Mouse (Mus musculus): Measurements from ENCODE around the gene Tmtc1.

Tmtc1 gene

DNA sequence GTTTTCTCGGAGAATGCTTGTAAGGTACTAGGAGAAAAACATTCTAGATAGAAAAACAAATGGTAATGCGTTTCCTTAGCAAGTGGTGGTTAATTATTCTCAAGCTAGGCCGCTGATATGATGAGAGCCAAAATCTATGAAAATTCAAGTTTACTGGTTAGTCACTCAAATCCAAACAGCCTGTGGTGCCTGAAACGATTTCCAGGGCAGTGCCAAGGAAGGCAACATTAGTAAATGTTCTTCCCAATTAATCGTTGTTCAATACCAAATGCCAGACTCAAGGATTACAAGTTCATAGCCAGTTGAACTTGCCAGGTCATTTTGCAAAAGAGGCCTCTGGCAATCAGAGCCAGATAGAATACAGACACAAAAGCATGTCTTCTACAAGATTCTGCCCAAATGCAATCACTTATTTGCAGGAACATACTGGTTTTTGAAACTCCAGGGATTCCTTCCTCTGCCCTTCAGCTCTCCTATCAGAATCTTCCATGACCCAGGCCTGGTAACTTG is 128.6 kb downstream of the Tmtc1 start:
- no peak for DNase-seq (ENCODE audit: low read depth in 1 of 2, low spot score in 2 of 2)

- DNase-seq (ENCODE audit: low read depth in 1 of 2, low spot score in 2 of 2): no peak
These were observed 129.1 kb downstream of the Tmtc1 start for GRCm38 (mm10) chr6:148315106-148315505.

- no peak for DNase-seq (ENCODE audit: low read depth in 1 of 2, low spot score in 2 of 2)
These were observed 133.2 kb downstream of the Tmtc1 start for GRCm38 (mm10) chr6:148310981-148311380.

GRCm38 (mm10) chr6:148305821-148306220 is 138.4 kb downstream of the Tmtc1 start:
- no peak for DNase-seq (ENCODE audit: low read depth in 1 of 2, low spot score in 2 of 2)

- DNase-seq (ENCODE audit: low read depth in 1 of 2, low spot score in 2 of 2): no peak
These were observed 139.0 kb downstream of the Tmtc1 start for GRCm38 (mm10) chr6:148305191-148305590.

DNA sequence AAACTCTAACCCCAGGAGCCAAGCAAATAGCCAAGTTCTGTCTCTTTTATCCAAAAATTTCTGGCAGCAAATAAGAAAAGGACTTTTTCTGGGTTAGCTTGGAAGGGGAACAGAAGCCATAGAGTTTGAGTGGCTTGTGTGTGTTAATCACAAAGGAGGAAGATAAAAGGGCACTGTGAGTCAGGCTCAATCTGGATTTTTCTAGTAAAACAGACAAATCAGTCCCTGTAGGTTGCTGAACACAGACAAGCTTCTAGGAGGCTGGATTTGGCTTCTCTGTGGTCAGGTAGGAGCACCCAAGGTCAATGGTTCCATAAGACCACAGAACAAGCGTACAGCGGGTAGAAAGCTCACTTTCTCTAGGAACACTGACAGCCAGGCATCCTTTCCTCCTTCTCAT is 141.9 kb downstream of the Tmtc1 start:
- DNase-seq (ENCODE audit: low read depth in 1 of 2, low spot score in 2 of 2): no peak

- DNase-seq (ENCODE audit: low read depth in 1 of 2, low spot score in 2 of 2): no peak
These were observed 147.1 kb downstream of the Tmtc1 start for GRCm38 (mm10) chr6:148297086-148297485.

- DNase-seq (ENCODE audit: low read depth in 1 of 2, low spot score in 2 of 2): no peak
These were observed 147.8 kb downstream of the Tmtc1 start for GRCm38 (mm10) chr6:148296418-148296817.

DNA sequence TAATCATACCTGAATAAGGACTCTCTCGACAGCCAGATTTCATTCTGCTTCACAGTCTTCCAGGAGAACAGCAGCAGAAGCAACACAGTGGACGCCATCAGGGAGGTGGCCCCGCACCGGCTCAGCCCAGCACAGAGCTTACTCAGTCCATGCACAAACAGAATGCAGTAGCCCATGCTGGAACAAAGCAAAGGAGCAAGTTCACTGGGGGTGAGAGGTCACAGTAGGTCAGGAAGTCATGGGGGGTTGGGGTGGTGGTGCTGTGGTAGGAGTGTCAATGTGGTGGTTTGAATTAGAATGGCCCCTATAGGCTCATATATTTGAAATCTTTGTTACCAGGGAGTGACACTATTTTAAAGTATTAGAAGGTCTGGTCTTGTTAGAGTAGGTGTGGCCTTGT is 149.7 kb downstream of the Tmtc1 start:
- DNase-seq (ENCODE audit: low read depth in 1 of 2, low spot score in 2 of 2): no peak

- DNase-seq (ENCODE audit: low read depth in 1 of 2, low spot score in 2 of 2): no peak
These were observed 153.3 kb downstream of the Tmtc1 start for GRCm38 (mm10) chr6:148290865-148291264.

GRCm38 (mm10) chr6:148283224-148283881 is 160.8 kb downstream of the Tmtc1 start:
- DNase-seq (ENCODE audit: low read depth in 1 of 2, low spot score in 2 of 2): no peak

- DNase-seq (ENCODE audit: low read depth in 1 of 2, low spot score in 2 of 2): no peak
These were observed 164.9 kb downstream of the Tmtc1 start for GRCm38 (mm10) chr6:148279240-148279639.

- no peak for DNase-seq (ENCODE audit: low read depth in 1 of 2, low spot score in 2 of 2)
These were observed 167.8 kb downstream of the Tmtc1 start for GRCm38 (mm10) chr6:148276418-148276817.

- DNase-seq (ENCODE audit: low read depth in 1 of 2, low spot score in 2 of 2): no peak
These were observed 169.1 kb downstream of the Tmtc1 start for GRCm38 (mm10) chr6:148275046-148275445.

DNA sequence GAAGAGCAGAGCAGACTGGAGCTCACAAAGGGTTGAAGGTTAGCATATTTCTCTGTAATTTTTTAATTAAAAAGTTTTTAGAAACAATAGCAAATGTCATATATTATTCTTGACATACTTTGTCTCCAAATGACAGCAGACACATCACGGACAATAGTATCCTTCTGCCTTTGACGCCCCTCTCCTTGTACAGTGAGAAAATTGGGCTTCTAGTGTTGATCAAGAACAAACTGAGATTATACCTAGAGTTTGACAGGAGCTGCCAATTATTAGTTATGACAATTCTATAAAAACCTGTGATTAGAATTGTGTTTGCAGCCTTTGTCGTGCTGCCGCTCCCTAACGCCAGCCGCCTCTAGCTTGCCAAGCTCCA is 183.5 kb downstream of the Tmtc1 start:
- DNase-seq (ENCODE audit: low read depth in 1 of 2, low spot score in 2 of 2): no peak

DNA sequence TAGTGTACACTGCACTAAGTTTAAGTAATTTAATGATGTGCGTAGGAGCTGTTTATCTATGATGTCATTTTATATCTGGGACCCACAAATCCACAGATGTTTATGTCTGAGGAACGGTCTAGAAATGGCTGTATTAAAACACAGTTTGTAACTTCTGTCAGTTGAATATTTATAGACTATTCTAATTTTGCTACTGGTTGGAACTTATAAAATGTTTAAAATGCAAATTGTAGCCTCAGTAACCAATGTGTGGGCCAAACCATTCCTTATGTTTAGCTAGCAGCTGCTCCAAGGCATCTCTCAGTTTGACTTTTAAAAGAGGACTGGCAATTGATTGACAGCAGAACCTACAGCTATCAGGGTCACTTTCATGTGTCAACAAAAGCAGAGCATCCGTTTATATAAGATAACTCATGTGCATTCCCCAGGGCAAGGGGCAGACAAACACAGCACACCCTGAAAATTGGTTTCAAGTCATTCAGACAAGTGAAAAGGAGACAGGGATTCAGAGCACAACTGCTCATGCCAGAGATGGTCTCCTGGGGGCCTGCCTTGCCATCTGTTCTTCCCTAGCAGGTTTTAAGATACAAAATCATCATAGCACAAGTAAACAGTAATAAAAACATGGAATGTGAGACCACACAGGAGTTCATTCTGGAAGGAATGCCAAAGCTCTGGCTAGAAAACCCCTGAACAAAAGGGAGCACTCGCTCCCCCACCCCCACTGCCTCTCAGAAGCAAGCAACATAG is 184.0 kb downstream of the Tmtc1 start:
- no peak for DNase-seq (ENCODE audit: low read depth in 1 of 2, low spot score in 2 of 2)

GRCm38 (mm10) chr6:148259074-148259473 is 185.1 kb downstream of the Tmtc1 start:
- no peak for DNase-seq (ENCODE audit: low read depth in 1 of 2, low spot score in 2 of 2)

DNA sequence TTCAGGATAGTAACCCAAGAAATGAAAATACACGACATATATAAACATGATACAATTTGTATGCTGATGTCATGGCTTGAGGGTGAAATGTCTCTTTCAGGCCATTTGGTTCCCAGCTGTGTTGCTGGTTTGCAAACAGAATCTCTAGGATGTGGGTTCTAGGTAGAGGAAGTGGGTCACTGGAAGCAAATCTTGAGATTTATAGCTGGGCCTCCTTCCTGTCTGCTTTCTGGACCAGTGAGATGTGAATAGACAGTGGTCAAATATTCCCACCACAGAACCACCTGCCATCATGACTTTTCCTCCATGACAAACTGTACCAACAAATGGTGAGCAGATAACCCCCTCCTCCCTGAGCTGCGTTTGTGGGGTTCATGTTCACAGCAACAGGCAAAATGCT is 186.4 kb downstream of the Tmtc1 start:
- no peak for DNase-seq (ENCODE audit: low read depth in 1 of 2, low spot score in 2 of 2)

DNA sequence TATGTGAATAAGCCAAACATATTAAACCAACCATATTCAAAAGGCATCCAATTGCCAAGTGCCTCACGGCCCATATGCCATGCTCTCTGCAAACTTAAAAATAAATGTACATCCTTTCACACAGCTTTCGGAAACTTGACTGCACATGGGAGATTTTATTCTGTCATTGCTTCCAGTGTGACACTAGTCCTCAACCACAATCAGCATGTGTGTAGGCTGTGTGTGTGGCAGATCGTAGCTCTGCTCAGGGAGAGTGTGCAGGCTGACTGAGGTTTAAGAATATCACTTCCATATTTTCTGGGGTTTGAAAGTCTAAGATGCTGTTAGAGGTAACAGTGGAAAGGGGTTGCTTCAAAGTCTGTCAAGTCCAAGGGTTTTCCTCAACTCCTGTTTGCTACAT is 188.1 kb downstream of the Tmtc1 start:
- no peak for DNase-seq (ENCODE audit: low read depth in 1 of 2, low spot score in 2 of 2)

DNA sequence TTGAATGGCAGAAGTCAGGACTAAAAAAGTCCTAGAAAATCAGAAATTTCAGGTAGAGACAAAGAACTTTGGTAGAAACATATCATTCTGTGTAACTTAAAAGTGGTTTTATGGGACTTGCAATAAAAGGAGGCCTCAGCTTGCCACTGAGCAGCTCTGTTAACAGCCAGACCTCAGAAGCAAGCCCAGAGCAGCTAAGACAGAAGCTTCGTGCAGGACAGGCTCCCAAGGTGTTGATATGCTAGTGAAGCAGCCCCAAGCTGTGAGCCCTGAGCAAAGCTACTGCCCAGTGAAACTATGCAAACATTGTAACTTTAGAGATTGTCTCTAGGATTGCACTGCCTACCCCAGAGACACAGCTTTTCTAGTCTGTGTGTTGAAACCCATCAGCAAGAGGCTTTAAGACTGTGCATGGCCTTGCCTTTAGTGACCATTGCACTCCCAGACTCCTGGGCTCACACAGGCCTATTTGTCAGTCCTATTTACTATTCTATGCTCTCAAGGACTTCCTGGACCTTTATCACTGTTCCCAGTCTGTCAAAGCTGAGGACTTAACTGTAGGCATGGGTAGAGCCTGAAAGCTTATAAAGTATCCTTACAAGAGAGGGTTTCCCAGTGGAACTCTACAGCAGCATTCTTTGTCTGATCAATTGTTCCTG is 188.7 kb downstream of the Tmtc1 start:
- no peak for DNase-seq (ENCODE audit: low read depth in 1 of 2, low spot score in 2 of 2)

GRCm38 (mm10) chr6:148249221-148249620 is 195.0 kb downstream of the Tmtc1 start:
- no peak for DNase-seq (ENCODE audit: low read depth in 1 of 2, low spot score in 2 of 2)

GRCm38 (mm10) chr6:148248625-148249024 is 195.6 kb downstream of the Tmtc1 start:
- DNase-seq (ENCODE audit: low read depth in 1 of 2, low spot score in 2 of 2): no peak

Measured in monocyte, adult 2 months (primary cell).